Mouse (Mus musculus): ENCODE results near the gene Wfdc6a. TPM values are rescaled to one million over a fixed set of nuclear protein-coding genes. Genes with fewer than 3 reads are reported as not detected.

Gene Wfdc6a
- polyA plus RNA-seq, 1 experiment from 2014 or later, result not detected

DNA sequence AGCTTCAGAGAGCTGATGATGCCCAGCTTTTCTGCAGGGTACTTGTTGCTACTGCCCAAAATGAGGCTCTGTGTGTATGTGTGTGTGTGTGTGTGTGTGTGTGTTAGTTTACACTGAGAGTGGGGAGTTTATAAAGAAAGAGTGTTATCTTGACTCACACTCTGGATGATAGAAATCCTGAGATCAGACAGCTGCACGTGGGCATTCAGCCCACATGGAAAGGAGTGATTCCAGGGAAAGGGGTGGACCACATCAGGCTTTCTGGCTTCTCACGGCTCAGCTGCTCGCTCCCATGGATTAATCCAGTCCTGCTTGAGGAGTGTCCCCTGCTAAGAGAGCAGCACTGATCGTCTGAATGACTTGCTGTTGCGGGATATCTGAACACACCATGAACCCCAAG, 43.1 kb downstream of the Wfdc6a start:
- no peaks in the 10 kb centered on the region for H3K27me3 ChIP-seq (ENCODE audit: control insufficient read depth, insufficient read depth, low read length)
- H3K4me3 ChIP-seq (ENCODE audit: low read depth, low read length), result no peak overlapping the region
- no peaks in the 10 kb centered on the region for H3K36me3 ChIP-seq (ENCODE audit: control insufficient read depth, insufficient read depth, low read length)
- WGBS, result 72% methylated on average over 5 of the region's 5 CpGs
- H3K4me2 ChIP-seq, result no peak overlapping the region
- no peaks in the 10 kb centered on the region for H3K9me3 ChIP-seq (ENCODE audit: control insufficient read depth, low read length)
- ATAC-seq (ENCODE audit: low FRiP score) (no peak), DNase-seq (ENCODE audit: low spot score, missing footprints) (no peak)
- H3K27ac ChIP-seq (ENCODE audit: low read depth, low read length), result no peak overlapping the region
- no peaks in the 10 kb centered on the region for H3K4me1 ChIP-seq (ENCODE audit: control insufficient read depth, insufficient read depth, low read length)
- no peak overlapping the region for H3K9ac ChIP-seq (ENCODE audit: low read length)

DNA sequence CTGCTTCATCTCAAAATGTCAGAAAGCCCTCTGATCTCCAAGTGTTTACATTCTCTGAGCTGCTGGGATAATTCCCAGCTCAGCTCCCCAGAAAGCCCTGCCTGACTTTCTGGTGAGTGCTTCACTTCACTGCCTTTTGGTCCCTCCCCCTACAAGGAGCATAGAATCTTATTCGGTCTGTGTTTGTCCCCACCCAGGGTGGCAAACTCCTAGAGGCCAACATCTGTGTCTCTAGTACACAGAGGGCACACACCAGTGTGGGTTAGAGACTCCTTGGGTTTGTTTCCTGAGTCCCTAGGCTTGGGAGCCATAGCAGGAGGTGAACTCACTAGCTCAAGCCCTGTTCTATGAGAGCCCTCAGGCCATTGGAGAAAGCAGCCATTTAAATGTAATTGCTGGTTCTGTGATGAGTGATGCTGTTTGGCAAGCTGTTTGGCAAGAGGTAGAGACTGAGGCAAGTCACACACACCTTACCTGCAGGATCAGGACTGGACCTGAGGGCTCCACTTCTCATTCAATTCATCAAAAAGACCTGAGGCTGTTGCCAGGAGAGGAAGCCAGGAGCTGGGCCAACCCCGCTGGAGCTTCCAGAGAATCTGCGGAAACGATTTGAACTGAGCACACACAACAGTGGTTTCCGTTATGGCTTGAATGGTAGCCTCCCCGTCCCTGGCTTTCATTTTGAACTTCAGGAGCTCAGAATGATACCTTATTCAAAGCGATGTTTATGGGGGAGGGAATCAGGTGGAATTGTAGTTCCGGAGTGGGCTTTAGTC, 44.4 kb downstream of the Wfdc6a start:
- H3K27ac ChIP-seq (ENCODE audit: low read depth, low read length), result no peak overlapping the region
- H3K27me3 ChIP-seq (ENCODE audit: control insufficient read depth, insufficient read depth, low read length), result no peaks in the 10 kb centered on the region
- no peaks in the 10 kb centered on the region for H3K36me3 ChIP-seq (ENCODE audit: control insufficient read depth, insufficient read depth, low read length)
- no peaks in the 10 kb centered on the region for H3K9me3 ChIP-seq (ENCODE audit: control insufficient read depth, low read length)
- 54% methylated on average over 8 of the region's 8 CpGs for WGBS
- H3K9ac ChIP-seq (ENCODE audit: low read length), result no peak overlapping the region
- no peaks in the 10 kb centered on the region for H3K4me1 ChIP-seq (ENCODE audit: control insufficient read depth, insufficient read depth, low read length)
- no peak overlapping the region for H3K4me3 ChIP-seq (ENCODE audit: low read depth, low read length)
- ATAC-seq (ENCODE audit: low FRiP score) (no peak), DNase-seq (ENCODE audit: low spot score, missing footprints) (no peak)
- H3K4me2 ChIP-seq, result no peak overlapping the region

- no peaks in the 10 kb centered on the region for H3K9me3 ChIP-seq (ENCODE audit: control insufficient read depth, low read length)
Observed at GRCm38 (mm10) chr2:164537003-164537402, 48.2 kb downstream of the Wfdc6a start.

DNA sequence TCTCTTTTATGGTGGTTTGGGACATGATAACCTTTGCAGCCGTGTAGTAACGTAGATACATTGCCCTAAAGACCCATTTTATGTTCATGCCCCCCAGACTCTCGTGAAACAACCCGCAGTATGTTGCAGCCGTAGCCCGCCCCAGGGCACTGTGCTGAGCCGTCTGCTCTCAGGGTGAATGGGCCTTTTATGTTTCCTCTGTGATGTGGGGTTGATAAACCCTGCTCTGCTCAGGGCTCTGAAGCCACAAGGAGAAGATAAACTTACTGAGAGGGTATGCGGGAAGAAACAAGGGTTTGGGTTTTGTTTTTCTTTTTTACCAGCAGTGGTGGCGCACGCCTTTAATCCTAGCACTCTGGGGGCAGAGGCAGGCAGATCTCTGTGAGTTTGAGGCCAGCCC, 50.9 kb downstream of the Wfdc6a start:
- 84% methylated on average over 10 of the region's 10 CpGs for WGBS
- ATAC-seq (ENCODE audit: low FRiP score), result no peak

More at GRCm38 (mm10) chr2:164537003-164537402, 48.2 kb downstream of the Wfdc6a start:
- Histone ChIP-seq H3K4me1 (ENCODE audit: control insufficient read depth, insufficient read depth, low read length) (no peaks in the 10 kb centered on the region), H3K9ac (ENCODE audit: low read length) (no peak overlapping the region), H3K36me3 (ENCODE audit: control insufficient read depth, insufficient read depth, low read length) (no peaks in the 10 kb centered on the region), H3K4me2 (no peak overlapping the region), H3K27ac (ENCODE audit: low read depth, low read length) (no peak overlapping the region), H3K4me3 (ENCODE audit: low read depth, low read length) (no peak overlapping the region), H3K27me3 (ENCODE audit: control insufficient read depth, insufficient read depth, low read length) (no peaks in the 10 kb centered on the region)
- DNase-seq (ENCODE audit: low spot score, missing footprints) (no peak), ATAC-seq (ENCODE audit: low FRiP score) (no peak)
- WGBS, result 89% methylated on average over 4 of the region's 4 CpGs

GRCm38 (mm10) chr2:164531169-164531568, 54.1 kb downstream of the Wfdc6a start:
- Histone ChIP-seq H3K9ac (ENCODE audit: low read length) (no peak overlapping the region), H3K27me3 (ENCODE audit: control insufficient read depth, insufficient read depth, low read length) (no peaks in the 10 kb centered on the region), H3K4me2 (no peak overlapping the region), H3K4me1 (ENCODE audit: control insufficient read depth, insufficient read depth, low read length) (no peaks in the 10 kb centered on the region), H3K9me3 (ENCODE audit: control insufficient read depth, low read length) (no peaks in the 10 kb centered on the region), H3K36me3 (ENCODE audit: control insufficient read depth, insufficient read depth, low read length) (no peaks in the 10 kb centered on the region), H3K27ac (ENCODE audit: low read depth, low read length) (no peak overlapping the region), H3K4me3 (ENCODE audit: low read depth, low read length) (no peak overlapping the region)
- 5% methylated on average over 3 of the region's 3 CpGs for WGBS
- DNase-seq (ENCODE audit: low spot score, missing footprints) (peak; percentile 97), ATAC-seq (ENCODE audit: low FRiP score) (no peak)

More for the DNA sequence above, 50.9 kb downstream of the Wfdc6a start:
- DNase-seq (ENCODE audit: low spot score, missing footprints), result no peak
- H3K9me3 ChIP-seq (ENCODE audit: control insufficient read depth, low read length), result no peaks in the 10 kb centered on the region
- H3K4me2 ChIP-seq, result no peak overlapping the region
- no peaks in the 10 kb centered on the region for H3K4me1 ChIP-seq (ENCODE audit: control insufficient read depth, insufficient read depth, low read length)
- no peaks in the 10 kb centered on the region for H3K36me3 ChIP-seq (ENCODE audit: control insufficient read depth, insufficient read depth, low read length)
- H3K9ac ChIP-seq (ENCODE audit: low read length), result no peak overlapping the region
- H3K4me3 ChIP-seq (ENCODE audit: low read depth, low read length), result no peak overlapping the region
- no peaks in the 10 kb centered on the region for H3K27me3 ChIP-seq (ENCODE audit: control insufficient read depth, insufficient read depth, low read length)
- no peak overlapping the region for H3K27ac ChIP-seq (ENCODE audit: low read depth, low read length)

Other genes starting within 250 kb of the Wfdc6a start
- 0.37 and 0.52 TPM in 2 replicates for gene Slpi, start 196.4 kb downstream of the Wfdc6a start, polyA plus RNA-seq (2014; fragmentation: Nextera tagmentation; extraction: Ambion mirVana)
- not detected in 2 replicates for gene Rbpjl, start 182.3 kb downstream of the Wfdc6a start, polyA plus RNA-seq (2014; fragmentation: Nextera tagmentation; extraction: Ambion mirVana)
- 0.10 and 0.23 TPM in 2 replicates for gene Matn4, start 180.3 kb downstream of the Wfdc6a start, polyA plus RNA-seq (2014; fragmentation: Nextera tagmentation; extraction: Ambion mirVana)
- 9.7 and 9.9 TPM in 2 replicates for gene Sdc4, start 141.6 kb downstream of the Wfdc6a start, polyA plus RNA-seq (2014; fragmentation: Nextera tagmentation; extraction: Ambion mirVana)
- gene Sys1, start 128.5 kb downstream of the Wfdc6a start, polyA plus RNA-seq (2014; fragmentation: Nextera tagmentation; extraction: Ambion mirVana), result 62.0 and 63.6 TPM in 2 replicates
- gene Gm20458, start 124.5 kb downstream of the Wfdc6a start, polyA plus RNA-seq (2014; fragmentation: Nextera tagmentation; extraction: Ambion mirVana), result 4.7 and 5.0 TPM in 2 replicates
- gene Trp53tg5, start 111.7 kb downstream of the Wfdc6a start, polyA plus RNA-seq (2014; fragmentation: Nextera tagmentation; extraction: Ambion mirVana), result not detected in 2 replicates
- 3.1 and 3.4 TPM in 2 replicates for gene Dbndd2, start 99.3 kb downstream of the Wfdc6a start, polyA plus RNA-seq (2014; fragmentation: Nextera tagmentation; extraction: Ambion mirVana)
- gene Pigt, start 87.9 kb downstream of the Wfdc6a start, polyA plus RNA-seq (2014; fragmentation: Nextera tagmentation; extraction: Ambion mirVana), result 48.1 and 51.9 TPM in 2 replicates
- 15.4 and 21.7 TPM in 2 replicates for gene Wfdc2, start 23.0 kb downstream of the Wfdc6a start, polyA plus RNA-seq (2014; fragmentation: Nextera tagmentation; extraction: Ambion mirVana)
- gene Spint3, start 12.0 kb downstream of the Wfdc6a start, polyA plus RNA-seq (2014; fragmentation: Nextera tagmentation; extraction: Ambion mirVana), result not detected in 2 replicates
- gene Eppin, start 8.1 kb upstream of the Wfdc6a start, polyA plus RNA-seq (2014; fragmentation: Nextera tagmentation; extraction: Ambion mirVana), result not detected in 2 replicates
- gene Wfdc6b, start 28.1 kb upstream of the Wfdc6a start, polyA plus RNA-seq (2014; fragmentation: Nextera tagmentation; extraction: Ambion mirVana), result not detected in 2 replicates
- not detected in 2 replicates for gene Wfdc8, start 28.2 kb upstream of the Wfdc6a start, polyA plus RNA-seq (2014; fragmentation: Nextera tagmentation; extraction: Ambion mirVana)
- not detected in 2 replicates for gene Wfdc16, start 53.3 kb upstream of the Wfdc6a start, polyA plus RNA-seq (2014; fragmentation: Nextera tagmentation; extraction: Ambion mirVana)
- not detected in 2 replicates for gene Wfdc10, start 70.6 kb upstream of the Wfdc6a start, polyA plus RNA-seq (2014; fragmentation: Nextera tagmentation; extraction: Ambion mirVana)
- gene Wfdc9, start 71.1 kb upstream of the Wfdc6a start, polyA plus RNA-seq (2014; fragmentation: Nextera tagmentation; extraction: Ambion mirVana), result not detected in 2 replicates
- not detected in 2 replicates for gene Wfdc11, start 88.6 kb upstream of the Wfdc6a start, polyA plus RNA-seq (2014; fragmentation: Nextera tagmentation; extraction: Ambion mirVana)
- gene Wfdc13, start 99.7 kb upstream of the Wfdc6a start, polyA plus RNA-seq (2014; fragmentation: Nextera tagmentation; extraction: Ambion mirVana), result 0.21 TPM in 1 of 2 replicates, not detected in the other
- gene Spint4, start 113.1 kb upstream of the Wfdc6a start, polyA plus RNA-seq (2014; fragmentation: Nextera tagmentation; extraction: Ambion mirVana), result not detected in 2 replicates
- gene Spint5, start 129.9 kb upstream of the Wfdc6a start, polyA plus RNA-seq (2014; fragmentation: Nextera tagmentation; extraction: Ambion mirVana), result not detected in 2 replicates
- 0.66 and 0.85 TPM in 2 replicates for gene Wfdc3, start 160.5 kb upstream of the Wfdc6a start, polyA plus RNA-seq (2014; fragmentation: Nextera tagmentation; extraction: Ambion mirVana)
- 75.9 and 82.5 TPM in 2 replicates for gene Dnttip1, start 160.5 kb upstream of the Wfdc6a start, polyA plus RNA-seq (2014; fragmentation: Nextera tagmentation; extraction: Ambion mirVana)
- gene Ube2c, start 184.5 kb upstream of the Wfdc6a start, polyA plus RNA-seq (2014; fragmentation: Nextera tagmentation; extraction: Ambion mirVana), result 520 and 544 TPM in 2 replicates
- not detected in 2 replicates for gene Tnnc2, start 194.5 kb upstream of the Wfdc6a start, polyA plus RNA-seq (2014; fragmentation: Nextera tagmentation; extraction: Ambion mirVana)
- 10.4 and 11.7 TPM in 2 replicates for gene Snx21, start 200.4 kb upstream of the Wfdc6a start, polyA plus RNA-seq (2014; fragmentation: Nextera tagmentation; extraction: Ambion mirVana)
- gene Acot8, start 219.4 kb upstream of the Wfdc6a start, polyA plus RNA-seq (2014; fragmentation: Nextera tagmentation; extraction: Ambion mirVana), result 10.2 and 12.6 TPM in 2 replicates
- 11.4 and 12.6 TPM in 2 replicates for gene Zswim3, start 219.7 kb upstream of the Wfdc6a start, polyA plus RNA-seq (2014; fragmentation: Nextera tagmentation; extraction: Ambion mirVana)
- 22.0 and 23.2 TPM in 2 replicates for gene Zswim1, start 237.2 kb upstream of the Wfdc6a start, polyA plus RNA-seq (2014; fragmentation: Nextera tagmentation; extraction: Ambion mirVana)
- not detected in 2 replicates for gene Spata25, start 243.1 kb upstream of the Wfdc6a start, polyA plus RNA-seq (2014; fragmentation: Nextera tagmentation; extraction: Ambion mirVana)
- gene Ctsa, start 247.4 kb upstream of the Wfdc6a start, polyA plus RNA-seq (2014; fragmentation: Nextera tagmentation; extraction: Ambion mirVana), result 84.8 and 89.7 TPM in 2 replicates
- gene Neurl2, start 248.0 kb upstream of the Wfdc6a start, polyA plus RNA-seq (2014; fragmentation: Nextera tagmentation; extraction: Ambion mirVana), result 3.8 and 4.5 TPM in 2 replicates

All from midbrain, embryonic 11.5 days (tissue).